22 mouse cellular contexts compared by ENCODE assay signal in genomic region chr9:14316618-14317017, GRCm38 (mm10).
"Had no signal": no experiment of that assay in that cellular context is flagged by ENCODE, and none has a peak within 500 bp of the region (broad histone marks: within the 10 kb centered on the region; RNA-seq: fewer than 3 reads in every experiment).

No protein-coding gene starts in this region.

- H3K9ac ChIP-seq: heart, embryonic 12.5 days; hindbrain, embryonic 13.5 days; hindbrain, embryonic 15.5 days; kidney, embryonic 15.5 days; limb, embryonic 12.5 days; liver, embryonic 13.5 days; liver, embryonic 15.5 days had no signal

- H3K27ac ChIP-seq: heart, adult 2 months; hindbrain, embryonic 13.5 days; hindbrain, embryonic 15.5 days; hindbrain, postnatal 0 days; kidney, embryonic 15.5 days; kidney, postnatal 0 days; limb, embryonic 10.5 days; limb, embryonic 12.5 days; liver, embryonic 13.5 days; liver, embryonic 15.5 days had no signal

- H3K9me3 ChIP-seq: heart, embryonic 12.5 days; hindbrain, embryonic 13.5 days; hindbrain, embryonic 15.5 days; kidney, embryonic 15.5 days; limb, embryonic 10.5 days; limb, embryonic 12.5 days; liver, embryonic 13.5 days; liver, embryonic 15.5 days had no signal

- H3K4me3 ChIP-seq: heart, adult 2 months; heart, embryonic 12.5 days; hindbrain, embryonic 13.5 days; hindbrain, embryonic 15.5 days; kidney, embryonic 15.5 days; limb, embryonic 10.5 days; limb, embryonic 12.5 days; liver, embryonic 13.5 days; liver, embryonic 15.5 days had no signal

- H3K27me3 ChIP-seq: heart, embryonic 12.5 days; hindbrain, embryonic 13.5 days; hindbrain, embryonic 15.5 days; kidney, embryonic 15.5 days; limb, embryonic 12.5 days; liver, embryonic 13.5 days; liver, embryonic 15.5 days had no signal

- H3K4me1 ChIP-seq: hindbrain, embryonic 13.5 days; hindbrain, embryonic 15.5 days; kidney, embryonic 15.5 days; limb, embryonic 10.5 days; limb, embryonic 12.5 days; liver, embryonic 13.5 days; liver, embryonic 15.5 days had no signal

- DNase-seq: gastrocnemius, postnatal 14 days; gastrocnemius, postnatal 36 days; heart, adult 2 months; heart, postnatal 10 days; kidney, adult 11 months; kidney, adult 2 months; kidney, adult 9 months; kidney, postnatal 14 days; kidney, postnatal 36 days; layer of hippocampus, adult 9-11 months; layer of hippocampus, postnatal 36 days; liver; liver, embryonic 13.5 days had no signal

- H3K36me3 ChIP-seq: liver, embryonic 13.5 days had no signal
